Mouse (Mus musculus): ENCODE measurements at regions not wholly inside any gene's neighbourhood (a gene's known extent, or its start where the extent isn't known, plus 50 kb on each side); places are given as distances from the start of the nearest gene placed in this dataset.

DNA sequence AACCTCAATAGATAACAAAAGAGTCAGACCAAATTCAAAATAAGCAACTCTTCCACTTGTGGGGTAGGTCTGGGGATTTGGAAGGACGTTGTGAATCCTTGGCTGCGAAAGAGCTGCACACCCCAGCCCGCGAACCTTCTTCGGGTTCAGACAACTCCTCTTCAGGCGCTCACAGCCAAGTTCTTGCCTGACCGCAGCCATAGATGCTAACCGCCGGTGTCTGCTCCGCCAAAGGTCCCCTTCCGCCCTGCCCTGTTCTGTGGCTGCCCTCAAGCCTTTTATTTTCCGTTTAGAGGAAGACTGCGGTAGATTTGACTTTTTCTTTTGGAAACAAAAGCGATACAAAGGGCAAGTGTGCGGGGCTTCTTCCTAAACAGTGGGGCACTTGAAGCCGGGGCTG, 68.6 kb upstream of the Hnrnpk start:
- TF ChIP-seq CTCF (IDR thresholded peaks at IDR 0.05; ENCODE audit: low read depth) (no peak), EP300 (IDR thresholded peaks at IDR 0.05; ENCODE audit: low read depth) (no peak)
